Mouse (Mus musculus) spleen, adult 18-20 months (tissue): ENCODE measurements at regions not wholly inside any gene's neighbourhood (a gene's known extent, or its start where the extent isn't known, plus 50 kb on each side); places are given as distances from the start of the nearest gene placed in this dataset.

Source experiments
- DNase-seq, 2 experiments: peaks; one replicate each; pipeline ENCODE4 v3.0.0; 2022; ENCODE audit warnings: mixed read lengths in 2 of 2

DNA sequence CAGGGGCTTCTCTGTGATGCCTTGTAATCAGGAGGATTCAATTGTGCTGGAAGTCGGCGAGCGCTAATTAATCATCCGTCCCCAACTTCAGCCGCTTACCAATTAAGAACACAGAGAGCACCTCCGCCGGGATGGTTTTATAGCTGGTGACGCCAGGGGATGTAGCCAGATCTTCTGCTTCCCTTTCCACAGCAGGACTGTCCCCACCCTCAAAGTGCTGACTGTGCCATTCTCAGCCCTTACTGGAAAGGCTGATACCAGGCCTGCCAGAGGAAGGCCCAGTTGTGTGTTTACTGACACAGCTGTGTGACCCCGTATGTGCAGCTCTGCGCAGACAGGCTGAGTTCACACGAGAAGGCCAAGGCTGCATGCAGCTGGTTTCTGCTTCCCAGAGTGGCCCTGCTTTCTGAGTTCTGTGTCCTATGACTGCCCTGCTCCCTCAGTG lies 59.9 kb upstream of the Bend4 start:
- no peak for DNase-seq

DNA sequence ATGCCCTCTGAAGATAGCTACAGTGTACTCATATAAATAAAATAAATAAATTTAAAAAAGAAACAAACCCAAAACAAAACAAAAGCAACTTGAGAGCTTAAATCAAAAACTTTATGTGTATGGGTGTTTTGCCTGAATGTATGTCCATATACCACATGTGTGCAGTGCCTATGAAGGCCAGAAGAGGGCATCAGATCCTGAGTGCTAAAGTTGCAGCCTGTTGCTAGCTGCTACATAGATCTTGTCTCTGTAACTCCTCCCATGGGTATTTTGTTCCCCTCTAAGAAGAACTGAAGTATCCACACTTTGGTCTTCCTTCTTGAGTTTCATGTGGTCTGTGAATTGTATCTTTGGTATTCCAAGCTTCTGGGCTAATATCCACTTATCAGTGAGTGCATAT lies 62.6 kb upstream of the Bend4 start:
- peak in 1 of 2 experiments; percentile 11 for DNase-seq

DNA sequence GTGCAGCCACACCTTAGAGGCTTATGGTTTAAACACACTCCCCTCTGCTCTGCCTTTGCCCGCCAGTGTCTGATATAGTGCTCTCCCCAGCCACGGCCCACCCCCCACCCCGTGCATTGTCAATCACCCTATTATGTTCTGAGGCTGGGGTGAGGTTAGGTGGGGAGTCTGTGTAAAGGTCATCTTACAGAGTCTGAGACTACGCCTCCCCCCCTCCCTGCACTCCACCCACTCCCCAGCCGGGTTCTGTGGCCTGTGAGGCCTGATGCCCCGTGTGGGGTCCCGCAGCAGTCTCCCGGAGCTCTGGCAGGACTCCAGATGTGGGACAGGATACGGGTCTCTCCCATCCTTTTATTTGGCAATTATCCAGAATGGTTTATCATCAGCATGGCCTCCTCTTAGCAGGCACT lies 64.8 kb upstream of the Bend4 start:
- DNase-seq = no peak

DNA sequence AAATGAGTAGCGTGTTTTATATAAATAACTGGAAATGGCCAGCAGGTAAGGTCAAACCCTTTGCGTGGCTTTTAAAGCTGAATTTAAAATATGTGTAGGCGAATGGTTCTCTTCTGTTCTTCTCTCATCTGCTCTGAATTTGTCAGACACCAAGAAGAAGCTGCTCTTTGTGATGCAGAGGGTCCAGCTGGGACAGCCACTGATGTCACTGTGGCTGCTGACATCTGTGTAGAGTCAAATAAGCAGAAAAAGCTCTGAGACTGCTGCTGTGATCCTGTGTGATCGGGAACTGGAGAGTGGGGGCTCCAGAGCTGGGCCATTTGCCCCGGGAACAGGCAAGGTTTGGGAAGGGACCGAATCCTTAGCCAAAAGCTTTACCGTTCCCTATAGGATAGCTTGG lies 68.6 kb upstream of the Bend4 start:
- no peak for DNase-seq

DNA sequence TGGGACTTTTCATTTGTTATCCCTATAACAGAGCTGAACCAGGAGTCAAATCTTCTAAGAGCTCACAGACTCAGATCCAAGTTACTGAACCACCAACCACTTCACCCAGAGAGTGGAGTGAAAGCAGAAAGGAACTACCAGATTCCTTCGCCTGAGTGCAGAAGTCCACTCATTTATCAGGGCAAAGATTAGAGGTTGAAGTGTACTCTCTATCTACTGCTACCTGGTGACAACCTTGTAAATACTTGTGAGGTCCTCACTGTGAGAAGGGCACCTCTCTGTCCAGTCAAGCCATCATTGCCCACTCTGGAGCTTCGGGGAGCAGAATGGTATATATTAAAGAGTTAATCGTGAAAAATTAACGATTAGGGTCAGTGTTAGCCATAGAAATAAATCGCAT lies 87.4 kb upstream of the Shisa3 start:
- DNase-seq = no peak

DNA sequence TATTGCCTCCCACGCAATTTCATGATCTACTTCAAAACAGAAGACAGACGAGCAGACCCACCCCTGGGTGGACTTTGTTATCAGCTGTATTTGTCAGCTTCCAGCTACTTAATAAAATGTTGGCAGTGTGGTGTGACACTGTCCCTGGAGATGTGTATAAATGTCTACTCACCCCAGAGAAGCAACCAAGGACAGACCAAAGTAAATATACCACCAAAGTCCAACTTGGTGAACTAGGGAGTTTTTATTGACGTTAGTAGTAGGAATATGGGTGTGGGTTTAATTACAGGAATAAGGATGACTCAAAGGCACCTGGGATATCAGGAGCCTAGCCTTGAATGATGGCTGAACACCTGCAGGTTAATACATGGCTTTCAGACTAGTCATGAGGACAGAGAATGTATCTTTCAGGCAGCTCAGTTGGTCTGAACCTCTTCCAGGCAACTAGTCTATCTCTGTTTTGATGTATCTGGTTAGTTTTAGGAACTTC lies 86.2 kb upstream of the Shisa3 start:
- no peak for DNase-seq

DNA sequence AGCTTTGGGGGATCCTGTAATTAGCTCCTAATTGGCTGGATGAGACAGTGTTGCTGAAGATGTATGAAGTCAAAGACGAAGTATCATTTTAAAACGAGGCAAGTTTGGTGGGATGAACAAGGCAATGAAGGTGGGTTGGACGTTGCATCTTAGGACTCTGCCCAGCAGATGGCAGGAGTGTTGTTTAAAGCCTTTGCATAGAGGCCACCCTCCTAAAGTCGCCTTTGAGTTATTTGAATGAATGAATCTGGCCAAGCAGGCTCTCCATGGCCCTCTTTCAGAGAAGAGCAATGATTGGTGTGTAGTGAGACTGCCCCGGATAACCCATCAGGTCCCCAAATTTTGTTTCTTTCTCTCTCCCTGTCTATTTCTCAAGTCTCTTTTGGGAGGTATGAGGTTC lies 77.5 kb upstream of the Shisa3 start:
- DNase-seq = no peak

DNA sequence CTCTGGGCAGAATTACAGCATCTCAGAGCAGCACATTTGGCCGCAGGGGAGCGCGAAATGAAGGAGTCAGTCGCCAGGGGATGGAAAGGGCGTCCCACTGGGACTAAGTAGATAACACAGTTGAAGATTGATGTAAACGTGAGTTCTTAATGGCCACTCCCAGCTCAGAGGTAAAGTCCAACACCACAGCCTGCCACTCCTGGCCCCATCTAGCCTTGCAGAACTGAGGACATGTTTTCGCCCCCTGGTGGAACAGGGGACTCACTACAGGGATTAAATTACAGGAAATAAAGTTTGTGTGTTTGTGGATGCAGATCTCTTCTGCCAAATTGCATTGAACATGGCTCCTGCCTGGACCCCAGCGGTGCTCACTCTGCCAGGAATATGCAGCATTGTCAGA lies 76.7 kb upstream of the Shisa3 start:
- no peak for DNase-seq

DNA sequence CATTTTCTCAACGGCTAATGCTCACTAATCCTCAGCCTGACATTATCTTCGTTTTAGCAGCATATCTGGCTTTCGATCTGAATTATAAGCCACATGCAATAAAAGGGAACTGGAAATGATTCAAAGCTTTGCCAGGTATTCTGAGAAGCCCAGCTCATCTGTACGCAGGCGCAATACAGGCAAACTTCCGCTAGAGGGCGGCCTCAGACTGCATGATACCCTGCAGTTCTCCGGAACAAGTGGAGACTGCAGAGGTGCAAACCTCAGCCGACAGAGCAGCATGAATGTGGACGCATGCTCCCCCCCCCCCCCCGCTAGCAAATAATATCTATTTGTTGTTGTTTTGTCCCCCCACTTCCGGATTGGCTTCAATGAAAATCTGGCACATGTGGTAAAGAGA lies 75.3 kb upstream of the Shisa3 start:
- peak; percentile 40 to 70 for DNase-seq

DNA sequence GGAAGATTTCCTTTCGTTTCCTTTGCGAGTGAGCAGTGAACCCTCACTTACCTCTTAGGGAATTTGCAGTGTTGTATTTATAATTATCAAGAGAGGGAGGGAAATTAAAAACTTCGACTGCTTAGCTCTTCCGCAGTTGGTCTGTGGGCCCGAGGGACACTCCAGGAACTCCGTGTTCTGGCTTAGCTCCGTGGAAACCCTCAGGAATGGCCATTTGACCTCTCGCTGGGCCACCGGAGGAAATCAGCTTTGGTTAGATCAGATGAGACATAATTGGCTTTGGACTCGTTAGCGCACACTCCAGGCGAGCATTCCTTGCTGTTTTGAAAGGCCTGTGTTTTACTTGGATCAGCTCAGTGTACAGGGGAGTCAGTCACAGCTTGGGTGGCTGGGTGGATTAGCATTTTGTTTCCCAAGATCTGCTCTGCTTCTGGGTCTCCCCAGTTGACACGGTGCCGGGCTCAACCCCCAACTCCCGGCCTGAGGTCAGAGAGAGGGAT lies 74.9 kb upstream of the Shisa3 start:
- DNase-seq = no peak

DNA sequence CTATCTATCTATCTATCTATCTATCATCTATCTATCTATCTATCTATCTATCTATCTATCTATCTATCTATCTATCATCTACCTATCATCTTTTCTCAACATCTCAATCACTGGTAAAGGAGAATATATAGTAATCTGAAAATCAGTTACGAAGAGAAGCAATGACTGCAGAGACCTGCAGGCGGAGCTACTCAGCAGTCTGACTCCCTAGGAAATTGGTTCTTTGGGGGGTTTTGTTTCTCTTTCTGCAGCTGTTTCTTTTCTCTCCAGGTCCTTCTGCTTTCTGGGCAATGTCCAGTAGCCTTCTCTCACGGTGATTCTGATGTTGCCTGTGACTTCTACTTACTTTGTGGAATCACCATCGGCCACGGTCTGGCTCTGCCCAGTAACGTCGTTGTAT lies 73.6 kb upstream of the Shisa3 start:
- DNase-seq = no peak

DNA sequence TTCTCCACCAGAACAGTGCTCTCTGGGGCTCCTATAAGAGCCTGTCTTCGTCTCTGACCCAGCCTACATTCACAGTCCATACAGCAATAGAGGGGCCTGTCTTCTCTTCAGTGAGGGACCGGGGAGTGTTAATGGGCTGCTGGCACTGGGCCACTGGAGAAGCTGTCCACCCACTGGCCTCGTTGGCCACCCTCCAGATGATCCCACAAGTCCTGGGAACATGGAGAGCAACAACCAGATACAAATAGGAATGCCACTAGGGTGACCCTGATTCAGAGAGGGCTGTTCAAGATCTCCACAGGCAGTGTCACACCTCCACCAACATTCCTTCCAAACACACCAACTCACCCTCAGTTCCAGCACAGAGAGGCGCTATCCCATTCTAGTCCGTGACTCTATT lies 69.7 kb upstream of the Shisa3 start:
- no peak for DNase-seq

DNA sequence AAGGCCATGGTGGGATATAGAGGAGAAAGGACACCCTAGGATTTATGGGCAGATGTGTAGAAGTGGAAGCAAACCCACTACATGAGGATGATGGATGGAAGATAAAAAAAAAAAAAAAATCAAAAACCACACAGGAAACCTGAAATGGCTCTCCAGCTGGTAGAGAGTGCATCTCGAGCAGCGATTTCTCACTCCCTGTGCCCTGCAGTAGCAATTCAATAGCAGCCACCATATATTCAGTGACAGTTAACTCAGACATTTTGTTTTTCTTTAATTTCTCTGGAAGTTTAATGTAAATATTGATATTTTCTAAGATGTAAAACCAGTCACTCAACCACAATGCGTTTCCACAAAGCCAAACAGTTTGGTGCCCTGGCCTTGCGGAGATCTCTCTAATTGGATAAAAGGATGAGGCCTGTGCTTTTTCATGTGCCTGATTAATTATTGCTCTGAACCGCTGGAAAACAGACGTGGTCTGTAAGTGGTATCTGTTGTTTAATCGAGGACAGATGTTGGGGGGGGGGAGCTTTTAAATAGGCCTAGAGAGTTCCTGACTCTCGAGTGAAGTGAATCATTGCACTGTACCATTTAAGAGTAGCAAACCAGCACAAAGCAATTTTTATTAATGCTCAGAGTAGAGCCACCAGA lies 68.0 kb upstream of the Shisa3 start:
- DNase-seq = no peak

DNA sequence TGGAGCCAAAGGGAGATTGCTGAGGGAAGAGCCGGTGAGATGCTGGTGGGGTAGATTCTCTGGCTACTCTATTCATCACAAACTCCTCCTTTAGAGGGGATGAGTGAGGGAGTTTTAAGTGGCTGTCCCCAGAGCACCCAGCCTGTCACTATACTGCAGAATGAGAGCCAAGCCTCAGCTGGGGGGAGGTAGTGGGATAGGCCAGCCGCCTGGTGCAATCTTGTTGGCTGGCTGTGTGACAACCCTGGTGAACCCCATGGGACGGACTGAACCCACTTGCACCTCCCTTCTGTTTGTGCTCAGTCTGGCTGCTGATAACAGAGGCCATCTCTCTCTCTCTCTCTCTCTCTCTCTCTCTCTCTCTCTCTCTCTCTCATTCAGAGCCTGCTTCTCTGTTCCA lies 65.8 kb upstream of the Shisa3 start:
- no peak for DNase-seq

DNA sequence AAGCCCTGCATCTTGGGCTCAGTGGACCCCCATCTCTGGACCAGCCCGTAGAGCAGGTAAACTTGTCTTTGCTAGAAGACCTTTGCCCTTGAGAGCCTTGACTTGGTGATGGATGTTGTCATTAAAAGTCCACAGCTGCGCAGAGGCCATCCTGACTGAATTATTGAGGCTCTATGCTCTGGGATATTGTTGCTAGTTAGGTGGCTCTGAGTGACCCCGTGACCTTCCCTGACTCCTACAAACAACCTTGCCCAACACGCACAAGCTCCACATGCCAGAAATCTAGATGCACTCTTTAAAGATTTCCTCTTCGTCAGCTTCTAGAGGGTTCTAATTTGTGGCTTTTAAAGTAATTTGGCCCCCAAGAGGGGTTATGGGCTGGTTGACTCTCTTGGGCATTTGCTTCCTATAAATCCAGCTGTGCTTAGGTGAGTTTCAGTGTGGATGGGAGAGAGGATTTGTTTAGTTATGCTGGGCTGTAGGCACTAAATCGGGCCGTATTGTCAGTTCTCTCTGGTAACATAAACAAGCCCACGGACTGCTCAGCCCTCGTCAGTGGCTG lies 63.6 kb upstream of the Shisa3 start:
- DNase-seq = no peak

DNA sequence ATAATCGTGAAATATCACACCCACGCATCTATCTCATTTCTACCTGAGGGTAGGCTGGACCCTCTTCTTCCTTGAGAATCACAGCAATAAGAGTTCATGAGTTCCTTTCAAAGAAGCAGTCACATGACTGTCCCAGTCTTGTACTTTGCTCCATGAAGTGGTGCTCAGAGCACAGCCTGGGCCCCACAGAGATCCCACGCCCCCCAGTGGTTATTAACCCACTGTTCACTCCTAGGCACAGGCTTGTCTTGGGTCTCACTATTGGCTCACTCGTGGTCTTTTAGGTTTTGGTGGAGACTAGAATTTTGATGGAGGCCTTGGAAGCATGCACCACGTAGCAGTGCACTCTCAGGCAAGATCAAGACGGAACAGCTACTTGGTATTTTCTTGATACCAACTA lies 57.4 kb upstream of the Shisa3 start:
- DNase-seq = no peak

DNA sequence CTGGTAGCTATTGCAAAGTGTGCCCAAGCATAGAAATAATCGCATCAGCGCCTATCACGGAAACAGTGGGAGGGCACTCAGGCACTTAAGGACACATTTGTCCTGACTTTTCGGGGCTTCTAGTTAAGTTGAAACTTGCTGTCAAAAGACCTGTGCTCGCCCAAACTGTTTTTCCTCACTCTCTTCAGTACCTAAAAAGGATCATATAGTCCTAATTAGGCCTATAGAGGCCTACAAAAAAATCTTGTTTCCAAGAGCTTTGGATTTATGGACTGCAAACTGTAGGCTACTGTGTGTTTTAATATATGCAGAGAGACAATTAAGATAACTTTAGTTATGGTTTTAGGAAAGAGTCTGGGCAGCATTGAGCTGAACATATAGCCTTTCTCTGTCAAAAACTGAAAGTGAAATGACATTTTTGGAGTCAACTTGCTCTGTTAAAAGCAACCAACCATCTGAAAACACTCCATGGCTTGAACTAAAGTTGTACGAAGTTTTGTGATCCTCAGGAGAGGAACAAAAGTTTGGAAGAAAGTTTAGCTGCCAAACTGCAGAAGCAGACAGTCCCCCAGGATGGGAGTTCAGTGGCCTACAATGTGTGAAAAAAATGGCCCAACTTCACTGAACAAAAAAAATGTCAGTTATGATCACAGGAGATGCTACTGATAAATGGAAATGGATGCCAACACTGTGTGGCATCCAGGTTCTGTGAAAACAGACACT lies 55.9 kb upstream of the Shisa3 start:
- no peak for DNase-seq

DNA sequence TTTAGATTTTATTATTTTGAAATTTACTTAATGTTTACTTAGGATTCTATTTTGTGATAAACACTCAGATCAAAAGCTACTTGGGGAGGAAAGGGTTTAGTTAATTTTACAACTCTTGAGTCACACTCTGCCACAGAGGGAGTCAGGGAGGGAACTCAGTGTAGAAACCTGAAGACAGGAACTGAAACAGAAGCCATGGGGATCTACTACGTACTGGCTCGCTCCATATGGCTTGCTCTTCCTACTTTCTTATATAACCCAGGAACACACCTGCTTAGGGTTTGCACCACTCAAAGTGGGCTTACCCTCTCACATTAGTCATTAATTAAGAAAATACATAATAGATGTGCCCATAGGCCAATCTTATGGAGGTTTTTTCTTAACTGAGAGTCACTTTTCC lies 54.8 kb upstream of the Shisa3 start:
- no peak for DNase-seq
